Mouse (Mus musculus): Measurements from ENCODE around the gene Pitpnc1. TPM values are rescaled to one million over a fixed set of nuclear protein-coding genes. Genes with fewer than 3 reads are reported as not detected.
A peak's percentile ranks its signal among the peaks of the same experiment; 100 is the strongest.

Pitpnc1 gene
- total and polyA plus RNA-seq, 2 experiments: 3.5 to 9.4 TPM

DNA sequence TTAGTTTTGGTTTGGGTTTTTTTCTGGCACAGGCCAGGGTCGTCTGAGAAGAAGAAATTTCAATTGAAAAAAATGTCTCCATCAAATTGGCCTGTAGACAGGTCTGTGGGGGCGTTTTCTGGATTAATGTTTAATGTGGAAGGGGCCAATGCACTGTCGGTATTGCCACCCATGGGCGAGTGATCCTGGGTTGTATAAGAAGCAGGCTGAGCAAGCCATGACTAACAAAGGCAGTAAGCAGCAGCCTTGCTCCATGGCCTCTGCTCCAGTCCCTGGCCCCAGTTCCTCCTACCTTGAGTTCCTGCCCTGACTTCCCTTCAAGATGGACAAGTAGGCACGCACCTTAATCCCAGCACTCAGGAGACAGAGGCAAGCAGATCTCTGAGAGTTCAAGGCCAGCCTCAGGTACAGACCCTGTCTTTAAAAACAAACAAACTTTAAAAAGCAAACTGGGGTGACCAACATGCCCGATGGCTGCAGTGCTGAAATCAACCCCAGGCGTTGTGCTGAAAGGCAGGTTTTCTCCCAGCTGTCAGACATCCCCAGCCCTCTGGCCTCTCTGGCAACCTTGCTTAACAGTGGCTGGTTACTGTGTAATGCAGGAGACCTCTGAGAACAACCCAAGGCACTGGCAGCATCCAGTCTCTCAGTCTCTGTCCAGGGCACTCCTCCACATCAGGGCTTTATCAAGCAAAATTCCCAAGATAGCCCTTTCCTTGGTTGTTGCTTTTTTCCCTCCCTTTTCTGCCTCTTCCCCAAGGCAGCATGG is 39.1 kb downstream of the Pitpnc1 start:
- peak; percentile 56 for DNase-seq (ENCODE audit: extremely low read depth, low read depth, low spot score)
- Histone ChIP-seq H3K79me2 (ENCODE audit: control insufficient read depth, insufficient read depth, low read length) (peaks cover 31% of the 10 kb centered on the region), H3K4me3 (ENCODE audit: insufficient read depth, low read depth, low read length) (no peak overlapping the region), H3K36me3 (ENCODE audit: control insufficient read depth, insufficient read depth, low read length) (no peaks in the 10 kb centered on the region), H3K4me1 (ENCODE audit: control insufficient read depth, insufficient read depth, low read length) (peaks cover 20% of the 10 kb centered on the region), H3K27me3 (ENCODE audit: control insufficient read depth, insufficient read depth, low read length) (no peaks in the 10 kb centered on the region), H3K9ac (ENCODE audit: low read depth, low read length) (no peak overlapping the region), H3K27ac (replicated peaks; ENCODE audit: insufficient read depth, low read depth, low read length) (peak overlapping the region; percentile 11)
- WGBS: 28% methylated on average over 7 of the region's 7 CpGs
- no peak for TF ChIP-seq CTCF (IDR thresholded peaks at IDR 0.05; ENCODE audit: low read depth, low read length)
- TF ChIP-seq POLR2A (IDR thresholded peaks at IDR 0.05; ENCODE audit: extremely low read depth, insufficient read depth, low read length): no peak

DNA sequence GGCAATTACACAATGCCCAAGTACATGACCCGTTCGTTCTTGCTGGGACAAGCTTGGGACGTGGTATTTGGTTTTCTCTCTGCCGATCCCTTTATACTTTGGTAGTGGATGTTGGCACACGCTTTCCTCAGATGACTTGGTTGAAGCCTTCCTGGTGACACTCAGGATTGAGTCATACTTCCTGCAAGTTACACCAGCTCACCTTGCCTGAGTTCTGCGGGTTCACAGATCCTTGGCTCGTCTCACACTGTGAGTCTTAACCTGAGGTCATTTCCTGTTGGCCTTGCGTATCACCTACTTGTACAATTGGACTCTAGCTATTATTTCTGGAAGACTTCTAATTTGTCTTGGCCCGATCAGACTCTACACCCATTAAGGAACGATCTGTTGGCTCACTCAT is 42.5 kb downstream of the Pitpnc1 start:
- Histone ChIP-seq H3K27me3 (ENCODE audit: control insufficient read depth, insufficient read depth, low read length) (no peaks in the 10 kb centered on the region), H3K36me3 (ENCODE audit: control insufficient read depth, insufficient read depth, low read length) (no peaks in the 10 kb centered on the region), H3K27ac (replicated peaks; ENCODE audit: insufficient read depth, low read depth, low read length) (peak overlapping the region; percentile 56), H3K4me3 (ENCODE audit: insufficient read depth, low read depth, low read length) (no peak overlapping the region), H3K9ac (ENCODE audit: low read depth, low read length) (no peak overlapping the region), H3K79me2 (ENCODE audit: control insufficient read depth, insufficient read depth, low read length) (peaks cover 35% of the 10 kb centered on the region; the same call in 1 of the 2 replicates), H3K4me1 (ENCODE audit: control insufficient read depth, insufficient read depth, low read length) (peaks cover 20% of the 10 kb centered on the region)
- TF ChIP-seq POLR2A (IDR thresholded peaks at IDR 0.05; ENCODE audit: extremely low read depth, insufficient read depth, low read length) (no peak), CTCF (IDR thresholded peaks at IDR 0.05; ENCODE audit: low read depth, low read length) (no peak)
- DNase-seq (ENCODE audit: extremely low read depth, low read depth, low spot score): peak; percentile 95
- WGBS: 14% methylated on average over 10 of the region's 10 CpGs

DNA sequence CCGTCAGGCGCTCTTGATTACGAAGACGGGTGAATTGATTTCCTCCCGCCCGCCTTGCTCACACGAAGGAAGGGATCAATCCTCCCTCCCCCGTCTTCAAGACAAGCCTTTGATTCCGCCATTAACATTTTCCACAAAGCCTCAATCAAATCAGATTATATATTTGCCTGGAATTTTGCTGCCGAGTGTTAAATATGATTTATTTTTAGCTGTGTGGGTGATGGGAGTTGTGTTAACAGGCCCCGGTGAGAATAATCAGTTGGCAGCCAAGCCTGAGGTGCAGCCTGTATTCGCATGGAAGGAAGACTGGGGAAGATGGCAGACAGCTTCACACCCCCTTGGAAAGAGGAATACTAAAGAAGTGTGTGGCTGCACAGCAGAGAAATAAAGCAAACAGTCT is 46.3 kb downstream of the Pitpnc1 start:
- H3K27me3 ChIP-seq (ENCODE audit: control insufficient read depth, insufficient read depth, low read length): no peaks in the 10 kb centered on the region
- WGBS: 85% methylated on average over 12 of the region's 12 CpGs
- no peak overlapping the region for H3K9ac ChIP-seq (ENCODE audit: low read depth, low read length)
- H3K4me1 ChIP-seq (ENCODE audit: control insufficient read depth, insufficient read depth, low read length): peaks cover 18% of the 10 kb centered on the region
- TF ChIP-seq CTCF (IDR thresholded peaks at IDR 0.05; ENCODE audit: low read depth, low read length): no peak
- TF ChIP-seq POLR2A (IDR thresholded peaks at IDR 0.05; ENCODE audit: extremely low read depth, insufficient read depth, low read length): no peak
- no peak overlapping the region for H3K4me3 ChIP-seq (ENCODE audit: insufficient read depth, low read depth, low read length)
- H3K27ac ChIP-seq (replicated peaks; ENCODE audit: insufficient read depth, low read depth, low read length): no peak overlapping the region
- DNase-seq (ENCODE audit: extremely low read depth, low read depth, low spot score): no peak
- no peaks in the 10 kb centered on the region for H3K36me3 ChIP-seq (ENCODE audit: control insufficient read depth, insufficient read depth, low read length)
- peaks cover 52% of the 10 kb centered on the region; the same call in 1 of the 2 replicates for H3K79me2 ChIP-seq (ENCODE audit: control insufficient read depth, insufficient read depth, low read length)

DNA sequence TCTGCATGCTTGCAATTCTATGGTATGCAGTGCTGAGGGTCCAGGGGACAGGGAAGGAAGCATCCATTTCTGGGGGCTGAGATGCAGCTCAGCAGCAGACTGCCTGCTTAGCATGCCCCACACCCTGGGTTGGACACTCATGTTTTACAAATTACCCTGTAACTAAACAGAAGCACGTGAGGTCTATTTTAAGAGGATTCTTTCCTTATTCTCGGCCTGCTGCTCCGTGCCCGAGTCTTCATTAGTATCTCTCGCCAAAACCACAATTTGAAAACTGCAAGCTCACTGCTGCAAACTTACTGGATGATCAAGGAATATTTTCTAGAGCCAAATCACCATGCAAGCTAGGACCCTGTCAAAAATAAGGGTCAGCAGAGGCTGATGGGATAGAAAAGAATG is 48.1 kb downstream of the Pitpnc1 start:
- WGBS: 79% methylated on average over 5 of the region's 5 CpGs
- peaks cover 66% of the 10 kb centered on the region for H3K79me2 ChIP-seq (ENCODE audit: control insufficient read depth, insufficient read depth, low read length)
- DNase-seq (ENCODE audit: extremely low read depth, low read depth, low spot score): no peak
- H3K4me1 ChIP-seq (ENCODE audit: control insufficient read depth, insufficient read depth, low read length): peaks cover 17% of the 10 kb centered on the region
- H3K27ac ChIP-seq (replicated peaks; ENCODE audit: insufficient read depth, low read depth, low read length): peak overlapping the region; percentile 65
- H3K9ac ChIP-seq (ENCODE audit: low read depth, low read length): peak overlapping the region; percentile 39; the same call in 1 of the 2 replicates
- TF ChIP-seq POLR2A (IDR thresholded peaks at IDR 0.05; ENCODE audit: extremely low read depth, insufficient read depth, low read length) (no peak), CTCF (IDR thresholded peaks at IDR 0.05; ENCODE audit: low read depth, low read length) (no peak)
- no peak overlapping the region for H3K4me3 ChIP-seq (ENCODE audit: insufficient read depth, low read depth, low read length)
- no peaks in the 10 kb centered on the region for H3K36me3 ChIP-seq (ENCODE audit: control insufficient read depth, insufficient read depth, low read length)
- no peaks in the 10 kb centered on the region for H3K27me3 ChIP-seq (ENCODE audit: control insufficient read depth, insufficient read depth, low read length)

DNA sequence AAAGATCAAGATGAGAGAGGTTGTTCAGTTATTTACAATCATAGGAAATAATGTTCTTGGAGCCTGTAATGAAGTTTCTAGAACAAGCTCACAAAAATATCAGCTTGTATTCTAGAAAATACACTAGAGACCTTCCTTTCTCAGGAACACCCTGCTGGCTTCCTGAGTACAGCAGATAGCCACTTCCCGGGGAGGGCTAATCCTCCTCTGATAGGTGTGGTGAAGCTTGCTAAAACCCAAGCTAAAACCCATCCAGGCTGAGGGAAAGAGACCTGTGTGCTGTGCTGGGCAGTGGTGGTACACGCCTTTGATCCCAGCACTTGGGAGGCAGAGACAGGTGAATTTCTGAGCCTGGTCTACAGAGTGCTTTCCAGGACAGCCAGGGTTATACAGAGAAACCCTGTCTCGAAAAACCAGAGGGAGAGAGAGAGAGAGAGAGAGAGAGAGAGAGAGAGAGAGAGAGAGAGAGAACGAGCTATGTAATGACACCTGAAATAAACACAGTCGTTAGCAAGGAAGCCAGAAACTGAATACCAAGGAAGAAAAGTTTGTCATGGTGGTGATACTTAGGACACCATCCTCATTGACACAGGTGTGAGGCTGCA is 48.6 kb downstream of the Pitpnc1 start:
- WGBS: 56% methylated on average over 5 of the region's 5 CpGs
- Histone ChIP-seq H3K36me3 (ENCODE audit: control insufficient read depth, insufficient read depth, low read length) (no peaks in the 10 kb centered on the region), H3K9ac (ENCODE audit: low read depth, low read length) (no peak overlapping the region), H3K27me3 (ENCODE audit: control insufficient read depth, insufficient read depth, low read length) (no peaks in the 10 kb centered on the region), H3K27ac (replicated peaks; ENCODE audit: insufficient read depth, low read depth, low read length) (peak overlapping the region; percentile 65), H3K4me1 (ENCODE audit: control insufficient read depth, insufficient read depth, low read length) (peaks cover 14% of the 10 kb centered on the region), H3K4me3 (ENCODE audit: insufficient read depth, low read depth, low read length) (no peak overlapping the region), H3K79me2 (ENCODE audit: control insufficient read depth, insufficient read depth, low read length) (peaks cover 69% of the 10 kb centered on the region)
- DNase-seq (ENCODE audit: extremely low read depth, low read depth, low spot score): no peak
- TF ChIP-seq POLR2A (IDR thresholded peaks at IDR 0.05; ENCODE audit: extremely low read depth, insufficient read depth, low read length) (no peak), CTCF (IDR thresholded peaks at IDR 0.05; ENCODE audit: low read depth, low read length) (no peak)

DNA sequence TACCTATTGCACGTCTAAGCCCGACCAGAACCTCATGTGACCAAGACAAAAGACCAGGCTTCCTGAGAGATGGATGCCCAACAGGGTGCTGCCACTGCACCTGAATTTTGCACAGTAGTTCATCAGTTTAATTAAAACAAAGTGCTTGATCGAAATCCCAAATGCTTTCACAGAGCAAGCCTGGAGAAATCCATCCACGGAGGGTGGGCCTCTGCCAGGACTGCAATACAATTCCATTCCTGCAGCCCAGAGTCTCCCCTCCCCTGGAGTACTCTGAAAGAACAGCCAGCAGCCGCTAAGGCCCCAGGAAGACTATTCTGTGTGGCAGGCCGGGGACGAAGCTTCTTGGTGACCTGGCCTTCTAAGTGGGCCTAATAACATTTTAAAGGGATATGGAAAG is 50.6 kb downstream of the Pitpnc1 start:
- H3K27me3 ChIP-seq (ENCODE audit: control insufficient read depth, insufficient read depth, low read length): no peaks in the 10 kb centered on the region
- 0 out of 2 replicates have a peak overlapping the region, but pooled peaks have one; percentile 28 for H3K27ac ChIP-seq (replicated peaks; ENCODE audit: insufficient read depth, low read depth, low read length)
- TF ChIP-seq POLR2A (IDR thresholded peaks at IDR 0.05; ENCODE audit: extremely low read depth, insufficient read depth, low read length) (no peak), CTCF (IDR thresholded peaks at IDR 0.05; ENCODE audit: low read depth, low read length) (no peak)
- no peaks in the 10 kb centered on the region for H3K36me3 ChIP-seq (ENCODE audit: control insufficient read depth, insufficient read depth, low read length)
- H3K79me2 ChIP-seq (ENCODE audit: control insufficient read depth, insufficient read depth, low read length): peaks cover 64% of the 10 kb centered on the region
- DNase-seq (ENCODE audit: extremely low read depth, low read depth, low spot score): no peak
- 55% methylated on average over 7 of the region's 7 CpGs for WGBS
- no peak overlapping the region for H3K4me3 ChIP-seq (ENCODE audit: insufficient read depth, low read depth, low read length)
- no peak overlapping the region for H3K9ac ChIP-seq (ENCODE audit: low read depth, low read length)
- H3K4me1 ChIP-seq (ENCODE audit: control insufficient read depth, insufficient read depth, low read length): peaks cover 18% of the 10 kb centered on the region
